Mouse (Mus musculus) kidney, adult 9 months (tissue): ENCODE data around the gene Sema3b.

ENCODE experiments used
- DNase-seq: peaks from one replicate; pipeline ENCODE4 v3.0.0; 2022

Gene Sema3b

DNA sequence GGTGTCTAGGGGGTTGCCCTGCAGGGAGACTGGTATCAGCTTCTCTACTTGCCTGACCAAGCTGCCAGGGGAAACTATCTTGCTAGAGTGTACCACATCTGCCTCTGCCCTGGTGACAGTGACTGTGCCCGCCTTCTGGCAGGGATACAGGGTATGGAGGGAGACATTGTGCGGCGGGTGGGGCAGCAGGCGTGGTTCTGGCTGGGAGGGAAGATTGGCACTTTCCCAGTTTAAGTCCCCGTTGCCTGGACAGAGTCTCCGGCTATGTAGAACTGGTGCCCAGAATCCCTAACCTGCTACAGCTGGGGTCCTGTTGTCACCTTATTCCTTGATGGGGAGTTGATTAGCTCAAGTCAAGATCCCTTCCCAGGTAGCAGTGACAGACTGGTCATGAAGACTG is 23.4 kb upstream of the Sema3b start:
- no peak for DNase-seq

DNA sequence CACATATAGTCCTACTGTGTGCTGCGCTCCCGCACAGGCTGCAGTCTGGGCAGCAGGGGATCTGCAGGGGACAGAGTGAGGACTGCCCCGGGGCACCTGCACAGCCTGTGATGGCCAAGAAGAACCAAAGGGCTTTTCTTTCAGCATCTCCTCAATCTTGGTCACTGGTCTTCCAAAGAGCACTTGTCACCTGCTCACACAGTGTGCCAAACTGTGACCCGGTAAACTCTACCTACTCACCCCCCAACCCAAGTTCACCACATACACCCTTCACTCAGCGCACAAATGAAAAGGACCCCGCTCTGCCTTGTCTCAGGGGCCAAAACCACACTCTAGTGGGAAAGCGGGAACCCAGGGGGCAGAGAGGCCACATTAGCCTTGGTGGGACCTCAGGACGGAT is 22.8 kb upstream of the Sema3b start:
- no peak for DNase-seq

DNA sequence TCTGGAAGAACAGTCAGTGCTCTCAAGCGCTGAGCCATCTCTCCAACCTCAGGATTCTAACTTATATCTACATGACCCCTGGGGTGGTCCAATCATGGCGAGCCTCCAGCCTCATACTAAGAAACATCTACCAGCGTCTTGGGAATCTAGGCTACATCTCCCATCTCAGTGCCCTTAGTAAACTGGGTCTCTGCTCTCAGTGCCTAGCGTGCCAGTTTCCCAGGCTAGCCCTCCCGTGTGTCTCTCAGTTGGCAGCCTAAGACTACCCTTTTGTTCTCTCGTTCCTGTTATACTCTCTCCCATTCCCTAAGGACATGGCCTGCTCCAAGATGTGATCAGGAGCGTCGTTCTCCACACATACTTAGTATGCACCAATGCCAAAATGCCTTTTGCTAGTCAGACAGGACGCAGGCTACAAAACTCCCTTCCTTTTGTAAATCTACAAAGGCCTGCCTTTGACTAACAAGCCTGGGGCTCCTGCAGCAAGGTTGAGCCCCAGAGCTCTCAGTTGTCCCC is 22.3 kb upstream of the Sema3b start:
- no peak for DNase-seq

DNA sequence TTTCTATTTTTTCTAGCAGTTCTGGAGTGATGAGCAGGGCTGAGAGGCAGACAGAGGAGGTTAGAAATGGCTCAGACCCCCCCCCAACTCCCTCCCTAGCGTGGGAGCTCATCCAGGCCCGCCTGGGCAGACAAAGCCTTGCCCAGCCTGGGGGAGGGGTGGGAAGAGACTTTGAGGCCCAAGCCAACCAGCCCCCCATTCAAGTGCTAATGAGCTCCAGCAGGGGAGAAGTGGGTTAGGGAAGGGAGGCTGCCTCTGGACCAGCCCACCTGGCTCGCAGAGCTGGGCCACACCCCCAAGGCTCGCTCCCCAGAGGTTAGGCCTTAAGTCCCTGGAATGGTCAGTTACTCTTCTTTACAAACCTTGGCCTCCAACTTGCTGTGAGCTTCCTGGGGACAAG is 21.5 kb upstream of the Sema3b start:
- no peak for DNase-seq

DNA sequence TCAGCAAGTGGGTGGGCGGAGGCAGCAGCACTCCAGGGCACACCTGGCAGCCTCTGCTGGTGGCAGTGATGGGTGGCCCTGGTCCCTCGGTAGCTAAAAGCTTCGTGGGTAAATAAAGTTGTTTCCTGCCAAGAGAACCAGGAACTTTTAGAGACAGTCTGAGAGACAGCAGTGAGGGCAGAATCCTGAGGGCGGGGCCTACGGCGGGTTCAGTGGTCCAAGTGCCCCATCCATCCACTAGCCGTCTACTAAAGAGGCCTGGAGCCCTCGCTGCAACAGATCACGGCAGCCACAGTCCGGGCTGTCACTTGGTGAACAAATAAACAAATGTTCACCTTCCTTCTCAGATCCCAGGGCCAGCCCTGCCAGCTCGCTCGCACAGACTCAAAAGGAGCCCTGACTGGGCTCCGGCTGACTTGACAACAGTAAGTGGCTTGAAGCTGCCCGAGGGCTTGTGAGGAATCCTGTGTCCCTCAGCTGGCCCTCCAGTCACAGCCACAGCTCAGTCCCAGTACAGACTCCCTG is 20.9 kb upstream of the Sema3b start:
- no peak for DNase-seq

DNA sequence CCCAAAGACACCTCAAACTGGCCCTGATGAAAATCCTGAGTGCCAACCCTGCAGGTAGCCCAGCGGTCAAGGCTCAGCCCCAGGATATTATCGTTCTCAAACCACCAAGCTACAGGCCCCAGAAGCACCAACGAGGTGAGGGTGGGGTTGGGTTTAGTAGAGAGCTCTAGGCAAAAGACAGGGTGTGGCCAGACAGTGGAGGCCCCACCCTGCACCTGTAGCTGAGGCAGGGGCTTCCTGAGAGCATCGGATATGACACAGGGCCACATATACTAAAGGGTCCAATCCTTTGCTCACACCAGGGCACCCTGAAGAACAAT is 20.3 kb upstream of the Sema3b start:
- DNase-seq: no peak

DNA sequence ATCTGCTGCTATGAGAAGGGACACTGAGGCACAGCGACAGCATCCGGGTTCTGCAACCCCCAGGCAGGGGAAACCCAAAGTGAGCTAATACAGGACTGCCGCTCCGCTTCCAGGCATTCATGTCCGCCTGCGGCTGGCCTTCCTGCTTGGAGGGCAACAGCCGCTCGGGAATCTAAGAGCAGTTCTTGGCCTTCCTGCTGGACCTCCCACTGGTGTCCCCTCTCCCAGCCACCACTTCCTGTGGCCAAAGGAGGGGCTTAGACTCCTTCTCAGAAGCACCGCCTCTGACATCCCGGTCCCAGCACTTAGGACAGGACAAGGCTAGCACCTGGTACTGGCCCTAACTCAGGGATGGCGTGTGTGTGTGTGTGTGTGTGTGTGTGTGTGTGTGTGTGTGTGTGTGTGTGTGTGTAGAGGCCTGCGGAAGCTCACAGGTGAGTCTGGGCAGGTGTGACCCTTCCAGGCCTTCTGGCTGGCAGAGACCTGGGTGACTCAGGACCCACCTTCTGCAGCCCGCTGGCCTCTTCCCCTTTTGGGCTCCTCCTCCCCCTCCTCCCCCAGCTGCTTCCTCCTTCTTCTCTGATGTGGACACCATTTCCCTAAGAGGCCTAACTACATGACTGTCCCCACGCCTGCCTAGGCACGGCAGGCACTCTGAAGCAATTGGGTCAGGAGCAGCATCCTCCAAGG is 19.8 kb upstream of the Sema3b start:
- peak; percentile 72 for DNase-seq

DNA sequence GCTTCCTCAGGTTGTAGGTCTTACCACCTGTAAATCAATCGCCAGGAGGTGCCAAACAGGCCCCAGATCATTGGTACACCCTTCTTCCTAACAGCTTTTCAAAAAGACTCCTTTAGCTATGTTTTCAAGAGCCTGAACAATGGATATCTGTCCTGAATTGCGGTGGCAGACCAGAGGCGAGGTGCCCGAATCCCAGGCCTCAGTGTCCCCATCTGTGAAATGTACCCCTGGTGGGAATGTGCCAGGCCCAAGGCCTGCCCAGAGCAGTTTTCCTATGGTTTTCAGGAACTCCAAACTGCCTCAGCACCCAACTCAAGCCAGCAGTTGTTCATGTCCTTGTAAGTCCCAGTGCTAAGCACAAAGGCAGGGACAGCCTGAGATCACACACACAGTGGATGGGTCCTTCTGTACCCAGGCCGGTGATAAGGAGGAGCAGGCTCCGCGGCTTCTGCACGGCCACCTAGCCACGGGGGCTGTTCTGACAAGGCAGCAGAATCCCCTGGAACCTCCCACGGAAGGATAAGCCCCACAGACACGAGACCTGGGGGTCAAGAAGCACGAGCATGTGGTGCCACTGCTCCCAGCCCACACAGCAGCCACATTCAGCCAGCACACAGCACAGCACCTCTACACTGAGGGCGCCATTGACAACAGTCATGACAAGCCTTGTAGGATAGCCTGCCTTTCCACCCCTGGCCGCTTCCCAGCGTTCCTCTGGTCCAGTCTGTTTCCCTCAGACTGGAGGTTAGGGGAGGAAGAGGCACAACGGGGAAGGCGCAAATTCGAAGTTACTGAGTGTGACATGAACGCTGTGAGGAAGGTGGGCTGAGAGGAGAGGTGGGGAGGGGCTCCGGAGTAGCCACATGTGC is 18.6 kb upstream of the Sema3b start:
- DNase-seq: no peak

DNA sequence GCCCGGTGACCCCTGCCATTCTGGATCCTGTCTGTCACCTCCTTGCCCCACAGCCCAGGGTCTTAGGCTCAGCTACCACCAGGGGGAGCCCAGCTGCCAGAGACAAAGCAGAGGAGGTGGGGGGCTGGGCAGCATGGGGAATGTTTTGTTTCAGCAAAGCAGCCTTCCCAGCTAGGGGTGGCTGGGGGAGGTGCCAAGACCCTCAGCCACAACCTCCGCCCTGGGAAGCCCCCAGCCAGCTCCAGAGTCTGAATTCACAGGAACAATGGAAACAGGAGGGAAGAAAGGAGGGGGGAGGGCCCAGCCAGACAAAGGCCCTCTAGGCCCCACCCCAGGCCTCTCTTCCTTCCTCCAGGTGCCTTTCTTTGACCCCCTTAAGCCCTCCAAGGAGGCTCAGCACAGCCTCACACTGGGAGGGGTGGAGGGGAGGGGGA is 17.8 kb upstream of the Sema3b start:
- DNase-seq: peak; percentile 83

DNA sequence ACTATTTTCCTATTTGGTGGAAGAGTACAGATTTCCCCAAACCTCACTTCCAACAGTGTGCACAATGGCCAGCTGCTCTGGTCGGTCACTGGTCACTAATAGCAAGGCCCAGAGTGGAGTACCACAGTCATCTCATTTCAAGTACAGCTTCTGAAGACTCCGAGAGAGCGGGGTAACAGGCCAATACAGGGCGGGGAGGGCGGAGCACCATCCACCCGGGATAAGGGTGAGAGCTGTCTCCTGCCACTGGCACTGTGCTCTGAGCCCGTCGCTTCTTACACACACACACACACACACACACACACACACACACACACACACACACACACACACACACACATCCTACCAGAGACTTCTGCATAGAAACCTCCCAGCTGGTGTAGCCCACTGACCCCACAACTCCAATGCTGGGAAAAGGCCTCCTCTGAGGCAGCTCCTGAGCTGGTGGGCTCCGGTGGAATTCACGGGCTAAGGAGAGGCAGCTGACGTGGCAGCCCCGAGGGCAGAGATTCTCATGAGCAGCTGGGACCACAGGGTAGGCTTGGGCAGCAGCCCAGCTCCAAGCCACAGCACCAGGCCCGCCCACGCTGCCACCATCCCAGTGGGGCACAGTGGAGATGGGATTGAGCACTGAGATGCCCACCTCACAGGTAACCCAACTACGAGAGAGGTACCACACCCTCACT is 17.3 kb upstream of the Sema3b start:
- no peak for DNase-seq

DNA sequence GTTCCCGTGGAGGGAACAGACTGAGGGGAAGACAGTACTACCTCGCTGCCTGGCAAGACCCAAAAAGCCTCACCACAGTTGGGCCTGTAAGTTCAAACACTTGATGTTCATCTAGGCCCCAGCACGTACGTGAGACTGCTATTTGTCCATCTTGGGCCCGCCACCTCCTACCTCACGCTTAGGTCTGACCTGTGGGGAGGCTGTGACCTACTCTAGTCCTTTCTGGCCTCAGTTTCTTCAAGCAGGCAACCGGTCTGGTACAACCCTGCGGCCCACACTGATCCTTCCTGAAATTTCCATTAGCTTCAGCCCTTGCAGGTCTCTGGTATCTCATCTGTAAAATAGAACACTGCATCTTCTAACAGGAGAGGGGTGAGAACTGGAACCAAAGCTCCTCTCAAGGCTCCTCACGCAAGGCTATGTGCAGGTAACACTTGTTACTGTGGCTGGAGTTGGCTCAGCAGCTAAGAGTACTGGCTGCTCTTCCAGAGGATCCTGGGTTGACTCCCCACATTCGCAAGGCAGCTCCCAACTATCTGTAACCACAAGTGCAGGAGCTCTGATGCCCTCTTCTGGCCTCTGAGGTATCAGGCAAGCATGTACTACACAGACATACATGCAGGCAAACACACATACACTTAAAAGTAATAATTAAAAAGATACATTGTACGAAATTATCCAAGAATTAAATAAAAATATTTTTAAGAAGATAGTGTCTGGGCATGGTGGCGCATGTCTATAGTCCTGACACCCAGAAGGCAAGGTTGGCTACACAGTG is 16.5 kb upstream of the Sema3b start:
- no peak for DNase-seq

DNA sequence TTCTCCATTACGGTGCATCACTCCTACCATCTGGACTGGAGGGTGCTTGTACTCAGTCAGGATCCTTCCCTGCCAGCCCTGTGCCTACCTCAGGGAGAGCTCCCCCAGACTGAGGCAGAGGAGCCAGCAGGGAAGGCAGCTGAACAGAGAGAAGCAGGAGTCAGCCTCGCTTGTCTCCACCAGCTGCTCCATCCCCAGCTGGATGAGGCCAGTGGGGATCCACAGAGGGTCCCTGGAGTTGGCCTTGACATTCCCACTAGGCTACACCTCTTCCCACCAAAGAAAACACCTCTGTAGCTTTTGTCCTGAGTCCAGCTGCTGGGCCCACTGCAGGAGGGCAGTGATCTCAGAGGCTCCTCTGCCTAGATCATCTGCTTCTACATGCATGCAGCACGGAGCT is 15.9 kb upstream of the Sema3b start:
- DNase-seq: no peak

DNA sequence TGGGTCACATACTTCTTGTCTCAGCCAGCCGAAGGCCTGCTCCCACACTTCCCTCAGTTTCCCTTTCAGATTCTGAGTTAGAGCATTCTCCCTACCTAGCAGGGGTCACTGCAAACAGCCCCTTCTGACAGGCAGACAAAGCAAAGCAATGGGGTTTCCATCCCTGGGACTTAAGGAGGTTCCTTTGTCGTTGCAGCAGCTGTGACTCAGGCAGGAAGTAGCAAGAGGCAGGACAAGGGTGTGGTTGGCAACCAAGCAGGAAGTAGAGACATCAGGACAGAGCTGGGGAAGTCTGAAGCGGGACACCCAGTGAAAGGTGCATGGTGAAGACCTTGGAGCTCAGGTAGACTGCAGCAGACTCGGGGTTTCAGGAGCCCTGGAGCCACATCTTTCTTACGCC is 15.5 kb upstream of the Sema3b start:
- peak; percentile 54 for DNase-seq

DNA sequence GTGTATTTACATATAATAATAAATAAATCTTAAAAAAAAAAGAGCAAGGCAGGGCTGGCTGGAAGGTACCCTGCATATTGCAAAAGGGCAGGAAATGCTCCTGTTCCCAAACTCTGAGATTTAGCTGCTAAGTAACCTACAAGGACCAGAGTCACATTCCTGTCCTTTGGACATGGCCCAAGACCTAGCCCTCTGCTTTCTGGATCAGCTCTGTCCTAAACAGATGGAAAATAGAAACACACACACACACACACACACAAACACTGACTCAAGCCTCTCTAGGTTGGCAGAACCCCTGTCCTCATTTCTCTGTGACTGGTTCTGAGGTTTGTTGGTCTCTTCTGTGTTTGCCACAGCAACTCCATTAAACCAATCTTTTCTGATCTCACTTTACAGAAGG is 11.9 kb upstream of the Sema3b start:
- no peak for DNase-seq

DNA sequence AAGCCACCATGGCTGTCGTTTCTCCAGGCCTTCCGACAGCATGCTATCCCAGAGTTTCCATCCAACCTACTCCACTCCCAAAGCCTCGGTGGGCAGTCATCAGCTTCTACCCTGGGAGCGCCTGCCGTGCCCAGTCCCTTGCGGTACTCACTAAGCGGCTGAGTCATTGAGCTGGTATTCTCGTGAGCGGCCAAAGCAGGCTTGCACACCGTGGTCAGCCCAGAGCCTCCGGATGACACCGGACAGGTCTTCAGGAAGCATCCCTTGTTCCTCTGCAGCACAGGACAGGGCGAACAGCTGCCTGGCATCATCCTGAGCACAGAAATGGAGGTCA is 10.5 kb upstream of the Sema3b start:
- DNase-seq: peak; percentile 41

DNA sequence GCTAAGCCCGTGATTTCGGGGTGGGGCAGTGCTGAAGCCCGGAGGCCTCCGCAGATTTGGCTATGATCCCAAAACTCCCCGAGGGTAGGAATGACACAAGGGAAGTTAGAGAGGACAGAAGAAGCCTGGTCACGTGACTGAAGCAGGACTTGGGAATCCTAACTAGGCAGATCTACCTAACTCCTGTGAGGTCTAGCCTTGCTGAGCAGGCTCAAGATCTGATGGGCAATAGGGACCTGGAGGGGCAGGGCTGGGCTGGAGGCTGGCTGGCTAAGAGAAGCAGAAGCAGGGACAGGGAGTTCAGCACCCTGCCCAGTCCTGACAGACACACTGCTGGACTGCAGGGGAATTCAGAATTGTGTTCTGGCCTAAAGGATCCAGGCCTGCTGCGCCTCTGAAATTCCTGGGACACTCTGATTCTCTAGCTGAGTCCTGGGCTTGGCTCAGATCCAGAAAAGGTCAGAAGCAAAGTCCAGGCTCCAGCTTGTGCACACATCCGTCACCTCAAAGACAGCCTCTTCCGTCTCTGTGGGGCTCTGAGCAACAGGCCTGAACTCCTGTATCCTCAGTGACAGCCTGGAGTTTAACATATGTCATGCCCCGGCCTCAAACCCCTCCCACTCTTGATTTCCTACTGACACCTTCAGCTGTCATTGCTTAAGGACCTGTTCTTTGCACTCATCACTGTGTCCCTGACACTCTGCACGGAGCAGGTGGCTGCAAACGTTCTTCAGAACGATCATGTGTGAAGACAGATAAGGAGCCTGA is 9.9 kb upstream of the Sema3b start:
- DNase-seq: peak; percentile 93

DNA sequence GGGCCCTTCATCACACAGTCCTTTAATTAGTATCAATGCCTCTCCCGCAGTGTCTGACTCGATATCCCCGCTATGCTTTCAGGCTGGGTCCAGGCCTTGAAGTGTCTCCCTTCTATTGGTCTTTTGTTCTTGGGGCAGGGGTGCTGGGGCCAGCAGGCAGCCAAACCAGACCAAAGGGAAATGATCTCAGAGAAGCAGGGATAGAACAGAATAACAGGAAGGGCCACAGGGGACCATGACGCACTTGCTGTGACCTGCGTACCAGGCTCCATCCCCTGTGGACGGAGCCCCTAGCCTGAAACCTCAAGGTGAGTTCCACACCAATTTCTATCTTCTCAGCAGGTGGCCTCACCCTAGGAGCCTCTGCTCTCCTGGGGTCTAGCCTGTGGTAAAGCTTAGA is 9.1 kb upstream of the Sema3b start:
- DNase-seq: no peak

DNA sequence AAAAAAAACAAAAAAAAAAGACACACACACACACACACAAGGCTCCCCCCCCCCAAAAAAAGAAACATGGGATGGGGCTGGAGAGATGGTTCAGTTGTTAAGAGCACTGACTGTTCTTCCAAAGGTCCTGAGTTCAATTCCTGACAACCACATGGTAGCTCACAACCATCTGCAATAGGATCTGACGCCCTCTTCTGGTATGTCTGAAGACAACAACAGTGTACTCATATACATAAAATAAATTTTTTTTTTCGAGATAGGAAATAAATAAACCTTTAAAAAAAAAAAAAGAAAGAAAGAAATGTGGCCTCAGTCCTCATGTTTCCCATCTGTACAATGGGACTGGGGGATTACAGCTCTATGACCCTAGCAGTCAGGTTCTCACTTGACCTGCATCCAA is 8.4 kb upstream of the Sema3b start:
- DNase-seq: no peak

DNA sequence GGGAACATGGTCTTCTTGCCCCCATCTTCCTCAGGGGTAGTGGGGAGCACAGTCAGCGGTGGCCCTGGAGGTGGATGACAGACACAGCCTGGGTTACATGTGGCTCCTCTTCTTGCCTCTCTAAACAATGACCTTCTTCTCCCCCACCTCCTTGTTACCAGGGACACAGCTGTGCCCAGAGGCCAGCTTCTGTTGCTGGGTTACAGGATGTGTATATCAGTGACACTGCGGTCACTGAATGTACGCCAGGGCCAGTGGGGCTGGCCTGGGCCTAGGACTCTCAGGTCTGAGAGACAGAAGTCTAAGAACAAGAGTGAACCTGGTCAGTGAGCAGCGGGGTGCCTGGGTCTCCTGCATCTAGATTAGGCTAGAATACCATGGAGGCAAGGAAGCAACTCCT is 6.0 kb upstream of the Sema3b start:
- no peak for DNase-seq

DNA sequence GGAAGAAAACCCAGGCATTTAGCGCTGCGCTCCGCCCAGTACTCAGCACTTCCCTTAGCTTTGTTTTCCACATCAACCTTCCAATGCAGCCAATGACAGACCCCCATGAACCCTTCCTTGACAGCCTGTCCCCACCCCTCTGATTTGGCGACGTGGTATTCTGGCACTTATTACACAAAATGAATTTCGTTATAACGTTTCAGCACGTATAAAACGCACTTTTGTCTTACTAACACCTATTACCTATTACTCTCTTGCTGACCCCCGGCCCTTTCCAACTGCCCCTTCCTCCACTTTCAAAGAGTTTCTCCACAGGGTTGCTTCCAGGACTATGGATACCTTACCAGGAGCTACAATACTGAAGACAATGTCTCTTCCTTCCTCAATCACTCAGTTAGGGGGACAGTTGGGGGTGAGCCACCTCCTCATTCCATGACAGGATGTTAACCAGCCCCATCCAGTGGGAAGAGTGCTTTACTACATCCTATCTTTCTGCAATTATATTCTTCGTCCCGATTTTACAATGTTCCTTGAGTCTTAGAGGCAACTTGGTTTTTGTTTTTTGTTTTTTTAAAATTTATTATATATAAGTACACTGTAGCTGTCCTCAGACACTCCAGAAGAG is 4.0 kb upstream of the Sema3b start:
- no peak for DNase-seq

DNA sequence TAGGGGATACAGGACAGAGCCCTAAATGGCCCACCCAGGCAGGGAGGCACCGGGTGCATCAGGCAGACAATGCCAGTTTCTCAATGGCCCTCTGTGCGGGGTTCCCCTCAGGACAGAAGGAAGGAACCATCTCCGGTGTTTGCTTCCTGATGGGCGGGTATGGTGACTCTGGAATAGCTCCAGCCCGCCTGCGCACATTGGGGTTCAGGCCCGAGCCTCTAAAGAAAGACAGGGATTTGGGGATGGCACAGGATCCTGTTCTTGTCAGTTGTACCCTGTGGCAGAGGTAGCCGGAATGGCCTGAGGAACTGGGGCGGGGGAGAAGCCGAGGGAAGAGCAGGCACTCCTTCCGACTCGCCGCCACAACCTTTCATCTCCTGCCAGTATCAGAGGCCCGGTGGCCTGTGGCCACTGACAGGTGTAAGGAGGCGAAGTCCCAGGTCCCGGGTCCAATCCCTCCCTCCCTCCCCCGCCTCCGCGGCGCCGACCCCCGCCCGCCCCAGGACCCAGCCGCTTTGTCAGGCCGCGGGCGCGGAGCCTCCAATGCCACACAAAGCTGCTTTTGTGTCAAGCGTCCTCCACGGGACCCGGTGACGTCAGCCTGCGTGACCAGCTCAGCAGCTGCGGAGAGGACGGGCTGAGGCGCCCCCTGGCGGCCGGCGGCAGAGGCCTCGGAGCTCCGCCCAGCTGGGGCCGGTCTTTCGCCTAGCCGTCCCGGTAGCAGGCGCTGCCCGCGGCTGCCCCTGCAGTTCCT is 3.3 kb upstream of the Sema3b start:
- DNase-seq: peak; percentile 98
